Mouse (Mus musculus) brain, embryonic 14.5 days (tissue): ENCODE measurements at regions not wholly inside any gene's neighbourhood (a gene's known extent, or its start where the extent isn't known, plus 50 kb on each side); places are given as distances from the start of the nearest gene placed in this dataset.

ENCODE experiments used
- CTCF ChIP-seq: fragments of 200-500 bp; IDR thresholded peaks from 2 replicates; pipeline ENCODE4 v1.5.1; 2012; ENCODE audit warnings: inconsistent platforms, mild to moderate bottlenecking, moderate library complexity, borderline replicate concordance; ENCODE audit not compliant: insufficient read depth, insufficient read length; ENCODE audit errors: extremely low read depth
- POLR2A ChIP-seq: fragments of 200-500 bp; IDR thresholded peaks from 2 replicates; pipeline ENCODE4 v1.6.1; 2012; ENCODE audit warnings: mild to moderate bottlenecking, inconsistent platforms, borderline replicate concordance; ENCODE audit not compliant: poor library complexity, insufficient read depth, insufficient read length, severe bottlenecking; ENCODE audit errors: extremely low read depth

- no peak for TF ChIP-seq POLR2A
- no peak for TF ChIP-seq CTCF
Measured at GRCm38 (mm10) chr7:75968177-75968576, 120.1 kb downstream of the Klhl25 start.
